Mouse (Mus musculus): ENCODE measurements around the gene Knop1. TPM values are rescaled to one million over a fixed set of nuclear protein-coding genes. Genes with fewer than 3 reads are reported as not detected.

The Knop1 gene
- polyA plus RNA-seq, 1 experiment from 2014 or later, result 64.9 TPM

DNA sequence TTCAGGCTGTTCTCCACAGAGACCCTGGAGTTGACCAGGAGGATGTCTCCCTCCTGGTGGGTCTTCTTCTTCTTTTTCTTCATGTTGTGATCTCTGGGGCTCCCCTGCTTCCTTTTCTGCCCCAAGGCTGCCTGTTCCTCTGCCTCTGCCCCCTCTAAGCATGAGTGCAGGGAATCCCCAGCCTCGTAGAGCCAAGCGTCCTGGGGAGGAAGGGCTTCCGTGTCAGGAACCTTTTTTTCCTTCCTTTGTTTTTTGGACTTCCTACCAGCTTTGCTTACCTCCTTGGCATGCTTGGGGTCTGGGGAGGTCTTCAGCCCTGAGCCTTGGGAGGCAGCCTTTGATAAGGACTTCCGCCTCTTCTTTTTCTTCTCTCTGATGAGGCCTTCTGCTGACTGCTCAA, 3.4 kb downstream of the Knop1 start:
- ATAC-seq (ENCODE audit: low FRiP score, low TSS enrichment), result no peak
- peaks cover 52% of the 10 kb centered on the region for H3K36me3 ChIP-seq (ENCODE audit: control insufficient read depth, insufficient read depth, low read length)
- 97% methylated on average over 4 of the region's 4 CpGs for WGBS
- no peak for DNase-seq
- H3K4me2 ChIP-seq (ENCODE audit: low read length), result no peak overlapping the region
- peaks cover 12% of the 10 kb centered on the region for H3K4me1 ChIP-seq (ENCODE audit: control insufficient read depth, insufficient read depth, low read length)
- no peak overlapping the region for H3K4me3 ChIP-seq (replicated peaks; ENCODE audit: low read depth, low read length)
- H3K27me3 ChIP-seq (ENCODE audit: control insufficient read depth, insufficient read depth, low read length), result no peaks in the 10 kb centered on the region
- no peaks in the 10 kb centered on the region for H3K9me3 ChIP-seq (ENCODE audit: control insufficient read depth, low read length)
- H3K9ac ChIP-seq (replicated peaks; ENCODE audit: low read length), result no peak overlapping the region
- no peak overlapping the region for H3K27ac ChIP-seq (replicated peaks; ENCODE audit: low read depth, low read length)

GRCm38 (mm10) chr7:118851571-118851970, 4.5 kb downstream of the Knop1 start:
- Histone ChIP-seq H3K9me3 (ENCODE audit: control insufficient read depth, low read length) (no peaks in the 10 kb centered on the region), H3K4me1 (ENCODE audit: control insufficient read depth, insufficient read depth, low read length) (peaks cover 12% of the 10 kb centered on the region), H3K36me3 (ENCODE audit: control insufficient read depth, insufficient read depth, low read length) (peaks cover 60% of the 10 kb centered on the region), H3K27me3 (ENCODE audit: control insufficient read depth, insufficient read depth, low read length) (no peaks in the 10 kb centered on the region), H3K4me3 (replicated peaks; ENCODE audit: low read depth, low read length) (no peak overlapping the region), H3K9ac (replicated peaks; ENCODE audit: low read length) (no peak overlapping the region), H3K4me2 (ENCODE audit: low read length) (no peak overlapping the region), H3K27ac (replicated peaks; ENCODE audit: low read depth, low read length) (no peak overlapping the region)
- DNase-seq, result no peak
- no peak for ATAC-seq (ENCODE audit: low FRiP score, low TSS enrichment)
- 97% methylated on average over 7 of the region's 7 CpGs for WGBS

- peaks cover 12% of the 10 kb centered on the region for H3K4me1 ChIP-seq (ENCODE audit: control insufficient read depth, insufficient read depth, low read length)
- H3K27me3 ChIP-seq (ENCODE audit: control insufficient read depth, insufficient read depth, low read length), result no peaks in the 10 kb centered on the region
- DNase-seq (peak; percentile 26), ATAC-seq (ENCODE audit: low FRiP score, low TSS enrichment) (no peak)
- H3K4me3 ChIP-seq (replicated peaks; ENCODE audit: low read depth, low read length), result no peak overlapping the region
- no peak overlapping the region for H3K4me2 ChIP-seq (ENCODE audit: low read length)
- 75% methylated on average over 9 of the region's 9 CpGs for WGBS
- no peak overlapping the region for H3K27ac ChIP-seq (replicated peaks; ENCODE audit: low read depth, low read length)
- H3K9me3 ChIP-seq (ENCODE audit: control insufficient read depth, low read length), result no peaks in the 10 kb centered on the region
- peaks cover 68% of the 10 kb centered on the region for H3K36me3 ChIP-seq (ENCODE audit: control insufficient read depth, insufficient read depth, low read length)
- H3K9ac ChIP-seq (replicated peaks; ENCODE audit: low read length), result no peak overlapping the region
Observed at GRCm38 (mm10) chr7:118850676-118851290, 5.3 kb downstream of the Knop1 start.

DNA sequence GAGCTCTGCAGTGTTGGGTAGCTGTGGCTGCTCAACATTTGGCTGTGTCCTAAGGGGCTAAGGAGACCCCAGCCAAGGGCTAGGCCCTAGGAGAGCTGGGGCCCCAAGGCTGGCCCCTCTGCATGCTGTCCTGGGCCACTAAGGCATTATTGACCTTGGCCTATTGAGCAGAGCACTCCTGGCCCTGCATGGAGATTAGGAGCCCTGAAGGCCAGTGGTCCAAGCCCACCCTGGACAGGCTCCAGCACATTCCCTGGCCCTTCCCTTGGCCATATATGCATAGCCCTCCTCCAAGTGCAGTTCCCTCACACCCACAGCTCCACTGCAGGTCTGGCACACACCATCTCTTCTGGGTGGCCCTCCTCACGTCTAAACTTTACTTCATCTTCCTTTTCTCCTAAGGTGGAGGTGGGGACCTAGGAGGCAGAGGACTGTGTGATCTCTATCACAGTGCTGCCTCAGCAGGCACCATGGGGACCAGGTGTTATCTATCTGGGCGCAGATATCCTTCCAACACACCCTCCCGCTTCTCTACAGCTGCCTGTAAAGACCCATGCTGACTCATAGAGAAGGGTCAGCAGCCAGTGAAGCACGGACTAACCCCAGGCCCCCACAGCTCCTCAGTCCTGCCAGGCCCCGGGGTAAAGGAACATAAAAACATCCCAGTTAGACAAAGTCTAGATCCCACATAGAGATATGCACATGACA, 6.4 kb downstream of the Knop1 start:
- Histone ChIP-seq H3K4me1 (ENCODE audit: control insufficient read depth, insufficient read depth, low read length) (peaks cover 8% of the 10 kb centered on the region), H3K4me2 (ENCODE audit: low read length) (no peak overlapping the region), H3K27ac (replicated peaks; ENCODE audit: low read depth, low read length) (no peak overlapping the region), H3K27me3 (ENCODE audit: control insufficient read depth, insufficient read depth, low read length) (no peaks in the 10 kb centered on the region), H3K9me3 (ENCODE audit: control insufficient read depth, low read length) (no peaks in the 10 kb centered on the region), H3K4me3 (replicated peaks; ENCODE audit: low read depth, low read length) (no peak overlapping the region), H3K36me3 (ENCODE audit: control insufficient read depth, insufficient read depth, low read length) (peaks cover 79% of the 10 kb centered on the region), H3K9ac (replicated peaks; ENCODE audit: low read length) (no peak overlapping the region)
- ATAC-seq (ENCODE audit: low FRiP score, low TSS enrichment) (no peak), DNase-seq (no peak)
- 92% methylated on average over 5 of the region's 5 CpGs for WGBS

- H3K27ac ChIP-seq (replicated peaks; ENCODE audit: low read depth, low read length), result no peak overlapping the region
- no peak for DNase-seq
- no peaks in the 10 kb centered on the region for H3K27me3 ChIP-seq (ENCODE audit: control insufficient read depth, insufficient read depth, low read length)
- no peak overlapping the region for H3K4me3 ChIP-seq (replicated peaks; ENCODE audit: low read depth, low read length)
- no peak overlapping the region for H3K4me2 ChIP-seq (ENCODE audit: low read length)
- no peaks in the 10 kb centered on the region for H3K4me1 ChIP-seq (ENCODE audit: control insufficient read depth, insufficient read depth, low read length)
- H3K36me3 ChIP-seq (ENCODE audit: control insufficient read depth, insufficient read depth, low read length), result peaks cover 88% of the 10 kb centered on the region
- no peak for ATAC-seq (ENCODE audit: low FRiP score, low TSS enrichment)
- no peak overlapping the region for H3K9ac ChIP-seq (replicated peaks; ENCODE audit: low read length)
- WGBS, result 91% methylated on average over 10 of the region's 10 CpGs
- H3K9me3 ChIP-seq (ENCODE audit: control insufficient read depth, low read length), result no peaks in the 10 kb centered on the region
Observed at GRCm38 (mm10) chr7:118848796-118849195, 7.3 kb downstream of the Knop1 start.

DNA sequence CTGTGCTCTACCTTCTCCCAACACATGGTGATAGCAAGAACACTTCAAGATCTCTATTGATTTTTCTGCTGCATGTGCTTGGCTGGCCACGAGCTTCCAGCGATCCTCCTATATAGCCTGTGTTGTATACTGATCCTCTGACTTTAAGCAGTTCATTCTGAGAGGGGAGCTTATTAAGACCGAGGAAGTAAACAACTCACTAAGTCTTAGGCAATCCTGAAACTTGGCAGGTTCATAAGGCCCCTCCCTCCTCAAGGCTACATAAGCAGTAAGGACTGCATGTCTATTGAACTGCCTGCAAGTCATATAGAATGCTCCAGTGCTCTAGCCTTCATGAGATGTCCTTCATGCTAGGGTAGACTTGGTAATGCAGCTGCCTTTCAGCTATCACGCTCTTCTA, 9.7 kb downstream of the Knop1 start:
- Histone ChIP-seq H3K36me3 (ENCODE audit: control insufficient read depth, insufficient read depth, low read length) (peaks cover 96% of the 10 kb centered on the region), H3K4me1 (ENCODE audit: control insufficient read depth, insufficient read depth, low read length) (no peaks in the 10 kb centered on the region)
- DNase-seq, result no peak

DNA sequence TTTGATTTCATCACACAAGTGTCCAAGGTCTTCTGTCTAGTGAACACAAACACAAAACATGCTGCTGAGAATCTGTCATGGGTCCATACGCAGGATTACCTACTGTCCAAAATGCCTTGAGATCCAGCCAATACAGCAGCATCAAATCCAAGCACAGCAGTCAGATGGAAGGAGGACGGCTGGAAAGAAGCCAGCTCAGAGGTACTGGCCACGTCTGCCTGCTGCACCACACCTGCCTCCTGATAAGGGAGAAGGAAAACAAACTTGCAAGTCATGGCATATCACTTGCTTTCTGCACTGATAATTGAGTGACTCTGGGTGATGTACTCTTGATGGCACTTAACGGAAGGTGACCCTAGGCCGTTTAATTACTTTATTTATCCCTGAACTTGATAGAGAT, 10.9 kb downstream of the Knop1 start:
- Histone ChIP-seq H3K9ac (replicated peaks; ENCODE audit: low read length) (no peak overlapping the region), H3K9me3 (ENCODE audit: control insufficient read depth, low read length) (no peaks in the 10 kb centered on the region), H3K27me3 (ENCODE audit: control insufficient read depth, insufficient read depth, low read length) (no peaks in the 10 kb centered on the region), H3K4me1 (ENCODE audit: control insufficient read depth, insufficient read depth, low read length) (no peaks in the 10 kb centered on the region), H3K4me3 (replicated peaks; ENCODE audit: low read depth, low read length) (no peak overlapping the region), H3K4me2 (ENCODE audit: low read length) (no peak overlapping the region), H3K36me3 (ENCODE audit: control insufficient read depth, insufficient read depth, low read length) (peaks cover 96% of the 10 kb centered on the region), H3K27ac (replicated peaks; ENCODE audit: low read depth, low read length) (no peak overlapping the region)
- ATAC-seq (ENCODE audit: low FRiP score, low TSS enrichment), result no peak
- no peak for DNase-seq
- 89% methylated on average over 5 of the region's 5 CpGs for WGBS

More for the DNA sequence above, 9.7 kb downstream of the Knop1 start:
- Histone ChIP-seq H3K4me2 (ENCODE audit: low read length) (no peak overlapping the region), H3K27ac (replicated peaks; ENCODE audit: low read depth, low read length) (no peak overlapping the region), H3K9ac (replicated peaks; ENCODE audit: low read length) (no peak overlapping the region), H3K4me3 (replicated peaks; ENCODE audit: low read depth, low read length) (no peak overlapping the region), H3K27me3 (ENCODE audit: control insufficient read depth, insufficient read depth, low read length) (no peaks in the 10 kb centered on the region), H3K9me3 (ENCODE audit: control insufficient read depth, low read length) (no peaks in the 10 kb centered on the region)
- ATAC-seq (ENCODE audit: low FRiP score, low TSS enrichment), result no peak
- WGBS, result 92% methylated on average over 4 of the region's 4 CpGs

DNA sequence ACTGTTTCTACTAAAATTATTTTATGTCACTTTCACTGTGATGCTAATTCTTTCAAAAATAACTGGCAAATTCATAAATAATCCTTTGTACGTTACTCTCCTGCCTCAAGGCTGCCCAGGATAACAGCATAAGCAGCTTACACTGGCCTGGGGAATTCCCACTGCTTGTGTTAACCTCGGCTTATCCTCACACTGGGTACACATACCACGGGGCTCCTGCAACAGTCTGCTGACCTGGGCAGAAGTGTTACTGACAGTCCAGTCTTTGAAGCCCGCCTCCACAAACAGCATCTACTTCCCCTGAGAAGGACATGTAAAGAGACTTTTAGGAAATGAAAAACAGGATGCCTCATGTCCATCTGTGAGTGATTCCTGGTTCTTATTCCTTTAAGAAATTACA, 13.1 kb downstream of the Knop1 start:
- no peaks in the 10 kb centered on the region for H3K4me1 ChIP-seq (ENCODE audit: control insufficient read depth, insufficient read depth, low read length)
- H3K4me2 ChIP-seq (ENCODE audit: low read length), result no peak overlapping the region
- H3K9me3 ChIP-seq (ENCODE audit: control insufficient read depth, low read length), result no peaks in the 10 kb centered on the region; the same call in 1 of the 2 replicates
- H3K9ac ChIP-seq (replicated peaks; ENCODE audit: low read length), result no peak overlapping the region
- no peaks in the 10 kb centered on the region for H3K27me3 ChIP-seq (ENCODE audit: control insufficient read depth, insufficient read depth, low read length)
- no peak for DNase-seq
- 63% methylated on average over 4 of the region's 4 CpGs for WGBS
- H3K27ac ChIP-seq (replicated peaks; ENCODE audit: low read depth, low read length), result no peak overlapping the region
- peaks cover 94% of the 10 kb centered on the region for H3K36me3 ChIP-seq (ENCODE audit: control insufficient read depth, insufficient read depth, low read length)
- H3K4me3 ChIP-seq (replicated peaks; ENCODE audit: low read depth, low read length), result no peak overlapping the region
- no peak for ATAC-seq (ENCODE audit: low FRiP score, low TSS enrichment)

DNA sequence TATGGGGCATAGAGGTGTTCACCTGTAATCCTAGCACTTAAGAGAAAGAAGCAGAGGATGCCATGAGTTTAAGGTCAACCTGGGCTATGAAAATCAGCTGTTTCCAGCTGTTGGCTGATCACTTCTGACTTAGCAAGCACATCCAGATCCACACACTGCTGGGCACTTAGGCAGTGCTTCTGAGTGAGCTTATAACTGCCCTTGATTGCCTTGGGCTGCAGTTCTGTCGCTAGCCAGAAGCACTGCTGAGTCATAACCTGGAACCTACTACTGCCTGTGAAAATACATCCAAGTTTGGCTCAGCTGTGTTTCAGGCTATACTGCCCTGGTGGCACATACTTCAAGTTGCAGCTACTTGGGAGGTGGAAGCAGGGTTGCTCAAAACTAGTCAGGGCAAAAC, 14.3 kb downstream of the Knop1 start:
- peaks cover 96% of the 10 kb centered on the region for H3K36me3 ChIP-seq (ENCODE audit: control insufficient read depth, insufficient read depth, low read length)
- H3K27ac ChIP-seq (replicated peaks; ENCODE audit: low read depth, low read length), result no peak overlapping the region
- no peaks in the 10 kb centered on the region for H3K27me3 ChIP-seq (ENCODE audit: control insufficient read depth, insufficient read depth, low read length)
- H3K4me2 ChIP-seq (ENCODE audit: low read length), result no peak overlapping the region
- H3K4me1 ChIP-seq (ENCODE audit: control insufficient read depth, insufficient read depth, low read length), result no peaks in the 10 kb centered on the region
- 71% methylated on average over 1 of the region's 1 CpGs for WGBS
- no peak overlapping the region for H3K9ac ChIP-seq (replicated peaks; ENCODE audit: low read length)
- H3K9me3 ChIP-seq (ENCODE audit: control insufficient read depth, low read length), result no peaks in the 10 kb centered on the region; the same call in 1 of the 2 replicates
- H3K4me3 ChIP-seq (replicated peaks; ENCODE audit: low read depth, low read length), result no peak overlapping the region
- ATAC-seq (ENCODE audit: low FRiP score, low TSS enrichment) (no peak), DNase-seq (no peak)

Measured in midbrain, embryonic 14.5 days (tissue).